Mouse (Mus musculus): ENCODE measurements around the gene Fam205c. TPM values are rescaled to one million over a fixed set of nuclear protein-coding genes. Genes with fewer than 3 reads are reported as not detected.
"Not testable (repeated sequence)": the region's sequence is repeated elsewhere in the genome, so short reads cannot be mapped to it uniquely, and the experiment has no call there.

Fam205c gene
- polyA plus RNA-seq, 1 experiment from 2014 or later = 0.11 TPM

GRCm38 (mm10) chr4:42856671-42857070, 17.4 kb downstream of the Fam205c start, which contains the start of gene Gm12394:
TSS of gene Gm12394 (minus strand) at chr4:42856771.
- ATAC-seq (ENCODE audit: low FRiP score, low TSS enrichment); H3K4me3 ChIP-seq (ENCODE audit: low read depth, low read length); H3K36me3 ChIP-seq (ENCODE audit: control insufficient read depth, insufficient read depth, low read length); H3K27me3 ChIP-seq (ENCODE audit: control insufficient read depth, insufficient read depth, low read length); H3K4me2 ChIP-seq (replicated peaks; ENCODE audit: low read depth); H3K27ac ChIP-seq (replicated peaks); H3K9me3 ChIP-seq (ENCODE audit: control insufficient read depth, low read length); H3K4me1 ChIP-seq (replicated peaks; ENCODE audit: control insufficient read depth, insufficient read depth); H3K9ac ChIP-seq (ENCODE audit: low read length); DNase-seq (ENCODE audit: low spot score): not testable (repeated sequence)
- 77% methylated on average over 1 of the region's 1 CpGs for WGBS

DNA sequence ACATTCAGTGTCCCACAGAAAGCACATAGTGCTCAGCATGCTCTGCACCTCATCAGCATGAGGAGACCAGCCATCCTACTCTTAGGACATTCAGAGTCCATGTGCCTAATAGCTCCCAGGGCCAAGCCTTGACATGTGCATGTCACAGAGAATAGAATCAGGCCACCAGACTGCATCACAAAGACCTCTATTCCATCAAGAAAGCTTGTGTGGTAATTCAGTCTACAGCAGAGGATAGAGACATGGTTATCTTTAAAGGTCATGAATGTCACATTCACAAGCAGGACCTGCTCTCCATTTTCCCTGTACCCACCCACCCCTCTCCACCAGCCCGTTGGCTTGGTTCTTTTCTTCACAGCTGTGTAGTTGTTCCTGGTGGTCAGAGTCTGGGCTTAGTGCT, 20.2 kb downstream of the Fam205c start, which contains the start of gene Fam205a1:
TSS of gene Fam205a1 (minus strand) at position 101 of the 400 bp plus-strand sequence.
- WGBS = 63% methylated on average over 1 of the region's 1 CpGs
- H3K4me3 ChIP-seq (ENCODE audit: low read depth, low read length); H3K27me3 ChIP-seq (ENCODE audit: control insufficient read depth, insufficient read depth, low read length); H3K4me1 ChIP-seq (replicated peaks; ENCODE audit: control insufficient read depth, insufficient read depth); DNase-seq (ENCODE audit: low spot score); H3K9me3 ChIP-seq (ENCODE audit: control insufficient read depth, low read length); H3K9ac ChIP-seq (ENCODE audit: low read length); ATAC-seq (ENCODE audit: low FRiP score, low TSS enrichment); H3K36me3 ChIP-seq (ENCODE audit: control insufficient read depth, insufficient read depth, low read length); H3K4me2 ChIP-seq (replicated peaks; ENCODE audit: low read depth); H3K27ac ChIP-seq (replicated peaks): not testable (repeated sequence)

Other genes starting within 250 kb of the Fam205c start
- 0.23 and 0.39 TPM in 2 replicates for gene Gm2564, start 244.5 kb downstream of the Fam205c start, polyA plus RNA-seq (2015; fragmentation: Nextera tagmentation; extraction: Ambion mirVana)
- gene Ccl27b, start 219.0 kb downstream of the Fam205c start, polyA plus RNA-seq (2015; fragmentation: Nextera tagmentation; extraction: Ambion mirVana) = not detected in 2 replicates
- not detected in 2 replicates for gene Il11ra2, start 212.3 kb downstream of the Fam205c start, polyA plus RNA-seq (2015; fragmentation: Nextera tagmentation; extraction: Ambion mirVana)
- gene 4930578G10Rik, start 138.7 kb downstream of the Fam205c start, polyA plus RNA-seq (2015; fragmentation: Nextera tagmentation; extraction: Ambion mirVana) = 0.17 TPM in 1 of 2 replicates, not detected in the other
- not detected in 2 replicates for gene Ccl19, start 117.7 kb downstream of the Fam205c start, polyA plus RNA-seq (2015; fragmentation: Nextera tagmentation; extraction: Ambion mirVana)
- gene Ccl21a, start 100.2 kb downstream of the Fam205c start, polyA plus RNA-seq (2015; fragmentation: Nextera tagmentation; extraction: Ambion mirVana) = 30.2 and 31.7 TPM in 2 replicates
- not detected in 2 replicates for gene Fam205a1, start 20.3 kb downstream of the Fam205c start, polyA plus RNA-seq (2015; fragmentation: Nextera tagmentation; extraction: Ambion mirVana)
- 0.07 and 0.12 TPM in 2 replicates for gene Gm12394, start 17.5 kb downstream of the Fam205c start, polyA plus RNA-seq (2015; fragmentation: Nextera tagmentation; extraction: Ambion mirVana)
- gene Phf24, start 42.4 kb upstream of the Fam205c start, polyA plus RNA-seq (2015; fragmentation: Nextera tagmentation; extraction: Ambion mirVana) = 6.1 and 6.5 TPM in 2 replicates
- 9.0 and 9.4 TPM in 2 replicates for gene Dnajb5, start 75.6 kb upstream of the Fam205c start, polyA plus RNA-seq (2015; fragmentation: Nextera tagmentation; extraction: Ambion mirVana)
- gene 1700022I11Rik, start 95.4 kb upstream of the Fam205c start, polyA plus RNA-seq (2015; fragmentation: Nextera tagmentation; extraction: Ambion mirVana) = 0.41 and 0.46 TPM in 2 replicates
- 280 and 282 TPM in 2 replicates for gene Vcp, start 126.3 kb upstream of the Fam205c start, polyA plus RNA-seq (2015; fragmentation: Nextera tagmentation; extraction: Ambion mirVana)
- gene Fancg, start 136.3 kb upstream of the Fam205c start, polyA plus RNA-seq (2015; fragmentation: Nextera tagmentation; extraction: Ambion mirVana) = 7.0 and 7.7 TPM in 2 replicates
- 10.3 and 11.0 TPM in 2 replicates for gene Pigo, start 151.6 kb upstream of the Fam205c start, polyA plus RNA-seq (2015; fragmentation: Nextera tagmentation; extraction: Ambion mirVana)
- 151 and 157 TPM in 2 replicates for gene Stoml2, start 157.5 kb upstream of the Fam205c start, polyA plus RNA-seq (2015; fragmentation: Nextera tagmentation; extraction: Ambion mirVana)
- 9.0 and 10.0 TPM in 2 replicates for gene Fam214b, start 172.0 kb upstream of the Fam205c start, polyA plus RNA-seq (2015; fragmentation: Nextera tagmentation; extraction: Ambion mirVana)
- 3.2 and 4.5 TPM in 2 replicates for gene Unc13b, start 184.7 kb upstream of the Fam205c start, polyA plus RNA-seq (2015; fragmentation: Nextera tagmentation; extraction: Ambion mirVana)